Mouse (Mus musculus): ENCODE results near the gene Pla2g4d.

GRCm38 (mm10) chr2:120284094-120284493 is 4.9 kb downstream of the Pla2g4d start:
- TF ChIP-seq POLR2A (IDR thresholded peaks at IDR 0.05; ENCODE audit: low read depth, low read length) (no peak), CTCF (IDR thresholded peaks at IDR 0.05; ENCODE audit: borderline replicate concordance, insufficient read depth, low read length) (no peak)
